Mouse (Mus musculus) skeletal muscle tissue, adult 2 months (tissue): ENCODE measurements at regions not wholly inside any gene's neighbourhood (a gene's known extent, or its start where the extent isn't known, plus 50 kb on each side); places are given as distances from the start of the nearest gene placed in this dataset.

Experiments
- DNase-seq: peaks from one replicate; pipeline ENCODE4 v3.0.0-alpha.2; 2012; ENCODE audit warnings: low read depth, low spot score

DNA sequence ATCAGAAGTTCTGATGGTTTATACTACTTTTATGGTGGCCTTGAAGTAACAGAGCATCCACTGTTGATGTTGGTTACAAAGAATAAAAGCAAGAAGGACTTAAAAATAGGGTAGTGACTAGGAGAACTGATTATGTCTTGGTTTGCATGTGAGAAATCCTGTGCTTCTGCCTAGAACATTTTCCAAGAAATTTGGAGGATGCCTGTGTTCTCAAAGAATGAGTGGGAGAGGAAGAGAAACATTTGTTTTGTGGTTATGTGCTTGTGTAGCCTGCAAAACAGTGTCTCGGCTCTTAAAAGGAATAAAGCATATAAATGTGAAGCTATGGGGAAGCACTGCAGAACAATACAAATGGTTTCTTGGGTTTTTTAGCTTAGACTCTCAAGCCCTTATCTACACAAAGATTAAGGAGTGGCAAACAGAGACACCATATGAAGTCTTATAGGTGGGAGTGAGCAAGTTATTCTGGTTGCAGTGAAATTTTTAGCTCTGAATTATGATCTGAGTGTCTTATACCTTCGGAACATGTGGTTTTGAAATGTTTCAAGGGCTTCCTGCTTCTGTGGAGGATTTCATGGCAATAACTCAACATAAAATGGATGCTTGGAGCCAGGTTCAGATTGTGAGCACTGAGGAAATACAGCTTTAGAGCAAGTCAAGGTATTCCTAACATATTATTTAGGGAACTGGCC is 372.1 kb upstream of the Man1a start:
- no peak for DNase-seq

DNA sequence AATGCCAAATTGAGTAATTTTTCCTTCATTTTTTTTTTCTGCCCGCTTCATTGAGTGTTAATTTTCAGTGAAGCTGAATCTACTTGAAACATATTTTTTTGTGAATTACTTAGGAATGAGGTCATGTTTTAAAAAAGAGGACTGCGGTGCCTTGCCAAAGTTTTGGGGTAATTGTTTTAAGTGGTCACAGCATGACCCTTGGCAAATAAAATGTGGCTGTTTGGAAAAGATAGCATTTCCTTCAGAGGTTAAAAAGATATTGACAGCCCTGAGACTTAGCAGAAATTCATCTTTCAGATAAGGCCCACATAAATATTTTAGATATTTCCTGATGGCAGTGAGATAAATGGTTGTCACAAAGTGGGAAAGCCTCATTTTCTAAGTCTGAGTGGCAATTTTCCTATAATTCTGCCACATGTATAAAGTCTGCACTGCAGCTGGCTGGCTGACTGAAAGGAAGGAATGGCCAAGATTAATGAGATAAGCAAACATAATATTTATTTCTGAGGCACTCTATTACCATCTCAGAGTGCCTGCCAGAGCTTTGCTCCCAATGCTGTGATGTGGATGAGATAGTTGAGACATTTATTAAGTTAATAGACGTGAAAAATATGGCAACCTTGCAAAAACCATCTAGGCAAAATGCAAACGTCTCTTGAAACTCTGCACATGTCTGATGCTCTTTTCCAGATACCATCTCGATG is 327.0 kb upstream of the Man1a start:
- peak; percentile 40 for DNase-seq

DNA sequence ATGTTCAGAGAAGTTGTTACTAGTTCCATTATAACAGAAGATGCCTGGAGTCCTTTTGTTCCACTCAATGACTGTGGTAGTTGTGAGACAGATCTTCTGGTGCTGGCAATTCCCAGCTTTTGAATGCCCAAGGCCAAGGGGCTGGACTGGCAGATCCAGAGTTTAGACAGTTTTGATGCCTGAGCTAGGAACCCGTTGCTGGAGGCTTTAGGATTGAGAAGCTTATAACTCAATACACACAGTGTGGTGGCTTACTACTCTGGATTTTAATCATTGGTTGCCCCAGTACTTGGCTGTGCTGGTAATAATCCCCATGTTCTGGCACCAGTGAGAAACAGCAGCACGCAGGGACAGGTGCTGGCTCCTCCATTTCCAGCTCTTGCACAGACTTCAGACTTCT is 307.3 kb upstream of the Man1a start:
- DNase-seq: no peak

DNA sequence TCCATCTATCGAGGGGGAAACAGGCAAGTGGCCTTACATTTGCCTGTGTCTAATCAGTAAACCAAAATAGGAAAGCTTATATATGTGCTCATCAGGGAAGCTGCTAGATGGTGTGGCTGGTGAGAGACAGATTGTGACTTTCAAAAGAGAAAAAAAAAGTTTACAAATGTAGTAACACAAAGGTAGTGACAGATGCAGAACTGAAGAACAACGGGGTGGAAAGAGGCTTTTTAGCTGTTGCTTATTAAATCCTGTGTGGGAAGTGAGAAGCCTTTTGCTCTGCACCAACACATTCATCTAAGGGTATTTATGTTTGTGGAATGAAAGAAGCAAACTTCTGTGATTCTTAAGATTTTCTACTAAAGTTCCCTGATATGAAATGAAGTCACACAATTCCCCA is 305.1 kb upstream of the Man1a start:
- no peak for DNase-seq

DNA sequence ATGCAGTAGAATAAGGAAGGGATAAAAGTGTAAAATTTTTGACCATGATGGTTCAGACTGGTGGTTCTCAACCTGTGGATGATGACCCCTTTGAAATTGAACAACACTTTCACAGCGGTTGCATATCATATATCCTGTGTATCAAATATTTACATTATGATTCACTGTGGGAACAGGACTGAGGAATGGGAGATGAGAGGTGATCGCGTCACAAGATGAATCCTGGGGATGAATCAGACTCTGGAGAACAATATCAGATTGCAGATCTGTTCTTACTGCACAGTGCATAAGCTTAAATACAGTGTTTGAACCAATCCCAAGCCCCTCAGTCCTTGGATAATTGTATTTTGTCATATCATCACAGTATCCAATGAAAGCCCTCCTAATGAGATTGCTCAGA is 292.7 kb upstream of the Man1a start:
- DNase-seq: no peak

DNA sequence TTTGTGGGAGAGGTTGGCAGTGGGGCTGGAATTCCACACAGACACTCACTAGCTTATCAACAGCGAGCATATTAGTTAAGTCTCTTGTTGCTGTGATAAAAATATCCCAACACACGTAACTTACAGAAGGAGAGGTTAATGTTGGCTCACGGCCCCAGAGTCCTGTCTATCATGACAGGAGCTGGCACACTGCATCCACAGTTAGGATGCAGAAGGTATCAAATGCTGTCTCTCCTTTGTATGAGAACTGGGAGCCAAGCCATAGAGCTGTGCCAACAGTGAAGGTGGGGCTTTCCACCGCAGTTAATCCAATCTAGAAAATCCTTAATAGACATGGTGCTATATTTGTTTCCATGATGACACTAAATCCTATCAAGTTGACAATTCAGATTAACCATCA is 288.9 kb upstream of the Man1a start:
- no peak for DNase-seq

DNA sequence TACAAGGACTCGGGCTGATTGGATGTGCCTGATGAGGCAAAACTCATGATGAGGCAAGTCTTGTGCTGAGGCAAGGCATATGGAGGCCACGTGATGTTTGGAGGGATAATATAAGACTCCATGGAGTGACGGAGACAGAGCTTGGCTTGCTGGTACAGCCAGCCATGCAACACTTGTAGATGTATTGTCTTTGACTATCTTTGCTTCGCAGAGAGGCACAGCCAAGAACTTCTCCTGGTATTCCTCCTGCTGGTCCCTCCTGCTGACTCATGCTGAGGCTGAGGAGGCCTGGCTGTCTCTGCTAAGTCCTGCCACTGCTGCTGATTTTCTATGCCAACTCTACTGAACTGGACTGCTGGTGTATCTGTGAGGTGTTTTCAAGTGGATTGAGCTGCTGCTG is 260.8 kb upstream of the Man1a start:
- peak; percentile 18 for DNase-seq
